Mouse (Mus musculus): ENCODE measurements around the gene Prss44. TPM values are rescaled to one million over a fixed set of nuclear protein-coding genes. Genes with fewer than 3 reads are reported as not detected.
"Not testable (repeated sequence)": the region's sequence is repeated elsewhere in the genome, so short reads cannot be mapped to it uniquely, and the experiment has no call there.

The Prss44 gene
- total and polyA plus RNA-seq, 2 experiments from 2014 or later = not detected

- TF ChIP-seq CTCF (IDR thresholded peaks at IDR 0.05) = no peak
- DNase-seq (ENCODE audit: low spot score) (no peak), ATAC-seq (ENCODE audit: low FRiP score) (no peak)
- Histone ChIP-seq H3K27me3 (ENCODE audit: insufficient read depth, low read length) (no peaks in the 10 kb centered on the region), H3K9ac (replicated peaks; ENCODE audit: low read length, poor library complexity, severe bottlenecking) (no peak overlapping the region), H3K4me1 (ENCODE audit: insufficient read depth, low read length) (no peaks in the 10 kb centered on the region), H3K4me2 (ENCODE audit: low read depth, low read length, poor library complexity, severe bottlenecking) (no peak overlapping the region), H3K36me3 (ENCODE audit: insufficient read depth, low read length) (no peaks in the 10 kb centered on the region), H3K9me3 (ENCODE audit: low read length) (no peaks in the 10 kb centered on the region), H3K4me3 (ENCODE audit: low read depth, low read length) (no peak overlapping the region), H3K27ac (ENCODE audit: low read depth, low read length) (no peak overlapping the region)
- WGBS = 75% methylated on average over 4 of the region's 4 CpGs
Observed at GRCm38 (mm10) chr9:110790462-110790861, 23.3 kb upstream of the Prss44 start.

- no peak for TF ChIP-seq CTCF (IDR thresholded peaks at IDR 0.05)
- no peak overlapping the region for H3K4me2 ChIP-seq (ENCODE audit: low read depth, low read length, poor library complexity, severe bottlenecking)
- 90% methylated on average over 10 of the region's 10 CpGs for WGBS
- H3K27ac ChIP-seq (ENCODE audit: low read depth, low read length) = no peak overlapping the region
- DNase-seq (ENCODE audit: low spot score) (no peak), ATAC-seq (ENCODE audit: low FRiP score) (no peak)
- H3K36me3 ChIP-seq (ENCODE audit: insufficient read depth, low read length) = no peaks in the 10 kb centered on the region
- no peaks in the 10 kb centered on the region for H3K4me1 ChIP-seq (ENCODE audit: insufficient read depth, low read length)
- H3K27me3 ChIP-seq (ENCODE audit: insufficient read depth, low read length) = no peaks in the 10 kb centered on the region
- H3K9me3 ChIP-seq (ENCODE audit: low read length) = no peaks in the 10 kb centered on the region
- H3K4me3 ChIP-seq (ENCODE audit: low read depth, low read length) = no peak overlapping the region
- no peak overlapping the region for H3K9ac ChIP-seq (replicated peaks; ENCODE audit: low read length, poor library complexity, severe bottlenecking)
Observed at GRCm38 (mm10) chr9:110797013-110797412, 16.8 kb upstream of the Prss44 start.

DNA sequence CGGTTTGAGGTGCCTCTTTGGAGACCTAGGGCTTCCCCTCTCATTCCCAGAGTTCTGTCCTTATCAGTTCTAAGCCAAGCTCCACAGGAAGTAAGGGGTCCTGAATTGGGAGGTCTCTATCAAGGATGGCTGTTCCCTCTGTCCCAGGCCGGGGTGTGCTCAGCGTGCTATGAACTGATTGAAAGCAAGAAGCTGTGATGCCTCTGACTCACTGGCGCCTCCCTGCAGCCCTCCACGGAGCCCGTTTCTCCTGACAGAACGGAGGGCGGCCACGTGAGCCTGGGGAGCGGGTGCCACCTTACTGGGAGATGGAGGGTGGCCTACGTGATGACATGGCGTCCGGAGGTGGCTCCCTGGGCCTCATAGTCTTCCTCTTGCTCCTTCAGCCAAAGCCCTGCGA is 15.9 kb upstream of the Prss44 start, which contains the start of gene Prss42:
Gene Prss42 (plus strand): TSS at position 301 of the 400 bp plus-strand sequence.
- Histone ChIP-seq H3K27ac (ENCODE audit: low read depth, low read length) (no peak within 1 kb of the TSS), H3K4me1 (ENCODE audit: insufficient read depth, low read length) (no peaks in the 10 kb centered on the region), H3K27me3 (ENCODE audit: insufficient read depth, low read length) (no peaks in the 10 kb centered on the region), H3K9me3 (ENCODE audit: low read length) (no peaks in the 10 kb centered on the region), H3K9ac (replicated peaks; ENCODE audit: low read length, poor library complexity, severe bottlenecking) (no peak within 1 kb of the TSS), H3K4me2 (ENCODE audit: low read depth, low read length, poor library complexity, severe bottlenecking) (no peak within 1 kb of the TSS), H3K4me3 (ENCODE audit: low read depth, low read length) (no peak within 1 kb of the TSS), H3K36me3 (ENCODE audit: insufficient read depth, low read length) (no peaks in the 10 kb centered on the region)
- TF ChIP-seq CTCF (IDR thresholded peaks at IDR 0.05) = no peak
- no peak for ATAC-seq (ENCODE audit: low FRiP score)
- DNase-seq (ENCODE audit: low spot score) = no peak
- WGBS = 95% methylated on average over 14 of the region's 14 CpGs

DNA sequence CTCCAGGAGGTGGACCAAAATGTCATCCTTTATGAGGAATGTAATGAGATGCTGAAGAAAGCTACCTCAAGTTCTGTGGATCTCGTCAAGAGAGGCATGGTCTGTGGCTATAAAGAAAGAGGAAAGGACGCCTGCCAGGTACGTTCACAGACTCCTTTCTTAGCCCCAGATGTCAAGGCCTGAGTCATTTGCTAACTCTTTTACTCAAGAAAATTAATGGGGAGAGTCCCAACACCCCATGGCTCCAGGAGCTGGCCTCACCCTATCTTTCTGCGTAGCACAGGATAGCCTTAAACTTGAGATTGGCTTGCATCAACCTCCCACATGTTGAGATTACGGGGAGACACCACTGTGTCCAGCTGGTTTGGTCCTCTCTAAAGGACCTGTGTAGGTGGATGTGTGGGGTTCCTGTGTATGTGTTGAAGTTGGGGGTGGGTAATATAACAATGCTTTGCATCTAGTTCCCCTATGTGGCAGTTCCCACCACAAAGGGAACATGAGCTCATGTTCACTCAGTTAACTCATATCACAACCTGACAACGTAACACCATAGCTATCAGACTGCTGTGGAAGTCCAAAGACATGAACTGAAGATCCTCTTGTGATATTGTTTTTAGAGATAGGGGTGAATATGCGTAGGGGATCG is 12.8 kb upstream of the Prss44 start:
- Histone ChIP-seq H3K9ac (replicated peaks; ENCODE audit: low read length, poor library complexity, severe bottlenecking) (no peak overlapping the region), H3K27ac (ENCODE audit: low read depth, low read length) (no peak overlapping the region), H3K36me3 (ENCODE audit: insufficient read depth, low read length) (no peaks in the 10 kb centered on the region), H3K4me1 (ENCODE audit: insufficient read depth, low read length) (no peaks in the 10 kb centered on the region), H3K27me3 (ENCODE audit: insufficient read depth, low read length) (no peaks in the 10 kb centered on the region), H3K4me2 (ENCODE audit: low read depth, low read length, poor library complexity, severe bottlenecking) (no peak overlapping the region), H3K9me3 (ENCODE audit: low read length) (no peaks in the 10 kb centered on the region), H3K4me3 (ENCODE audit: low read depth, low read length) (no peak overlapping the region)
- WGBS = 88% methylated on average over 8 of the region's 8 CpGs
- no peak for TF ChIP-seq CTCF (IDR thresholded peaks at IDR 0.05)
- DNase-seq (ENCODE audit: low spot score) (no peak), ATAC-seq (ENCODE audit: low FRiP score) (no peak)

GRCm38 (mm10) chr9:110803294-110803693 is 10.5 kb upstream of the Prss44 start:
- H3K4me2 ChIP-seq (ENCODE audit: low read depth, low read length, poor library complexity, severe bottlenecking) = no peak overlapping the region
- DNase-seq (ENCODE audit: low spot score) (no peak), ATAC-seq (ENCODE audit: low FRiP score) (no peak)
- no peaks in the 10 kb centered on the region for H3K36me3 ChIP-seq (ENCODE audit: insufficient read depth, low read length)
- no peaks in the 10 kb centered on the region for H3K27me3 ChIP-seq (ENCODE audit: insufficient read depth, low read length)
- TF ChIP-seq CTCF (IDR thresholded peaks at IDR 0.05) = no peak
- H3K27ac ChIP-seq (ENCODE audit: low read depth, low read length) = no peak overlapping the region
- H3K9ac ChIP-seq (replicated peaks; ENCODE audit: low read length, poor library complexity, severe bottlenecking) = no peak overlapping the region
- WGBS = 69% methylated on average over 4 of the region's 4 CpGs
- no peaks in the 10 kb centered on the region for H3K4me1 ChIP-seq (ENCODE audit: insufficient read depth, low read length)
- H3K4me3 ChIP-seq (ENCODE audit: low read depth, low read length) = no peak overlapping the region
- no peaks in the 10 kb centered on the region for H3K9me3 ChIP-seq (ENCODE audit: low read length)

- H3K4me2 ChIP-seq (ENCODE audit: low read depth, low read length, poor library complexity, severe bottlenecking) = no peak overlapping the region
- TF ChIP-seq CTCF (IDR thresholded peaks at IDR 0.05) = no peak
- no peaks in the 10 kb centered on the region for H3K27me3 ChIP-seq (ENCODE audit: insufficient read depth, low read length)
- H3K9me3 ChIP-seq (ENCODE audit: low read length) = no peaks in the 10 kb centered on the region
- no peaks in the 10 kb centered on the region for H3K36me3 ChIP-seq (ENCODE audit: insufficient read depth, low read length)
- no peak overlapping the region for H3K4me3 ChIP-seq (ENCODE audit: low read depth, low read length)
- no peak for DNase-seq (ENCODE audit: low spot score)
- 90% methylated on average over 4 of the region's 4 CpGs for WGBS
- H3K9ac ChIP-seq (replicated peaks; ENCODE audit: low read length, poor library complexity, severe bottlenecking) = no peak overlapping the region
- ATAC-seq (ENCODE audit: low FRiP score) = no peak
- no peaks in the 10 kb centered on the region for H3K4me1 ChIP-seq (ENCODE audit: insufficient read depth, low read length)
- H3K27ac ChIP-seq (ENCODE audit: low read depth, low read length) = no peak overlapping the region
Observed at GRCm38 (mm10) chr9:110810051-110810450, 3.7 kb upstream of the Prss44 start.

DNA sequence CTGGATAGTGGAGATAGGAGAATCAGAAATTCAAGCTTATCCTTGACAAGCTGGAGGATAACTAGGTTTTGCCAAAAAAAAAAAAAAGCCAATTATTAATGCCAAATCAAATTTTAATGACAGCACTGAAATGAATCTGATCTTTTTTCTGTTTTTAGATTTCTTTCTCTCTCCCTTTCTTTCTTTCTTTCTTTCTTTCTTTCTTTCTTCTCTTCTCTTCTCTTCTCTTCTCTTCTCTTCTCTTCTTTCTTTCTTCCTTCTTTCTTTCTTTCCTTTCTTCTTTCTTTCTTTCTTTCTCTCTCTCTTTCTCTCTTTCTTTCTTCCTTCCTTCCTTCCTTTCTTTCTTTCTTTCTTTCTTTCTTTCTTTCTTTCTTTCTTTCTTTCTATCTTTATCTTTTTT is 6.8 kb downstream of the Prss44 start:
- H3K4me2 ChIP-seq (ENCODE audit: low read depth, low read length, poor library complexity, severe bottlenecking); H3K27me3 ChIP-seq (ENCODE audit: insufficient read depth, low read length); H3K4me3 ChIP-seq (ENCODE audit: low read depth, low read length); H3K9me3 ChIP-seq (ENCODE audit: low read length); H3K4me1 ChIP-seq (ENCODE audit: insufficient read depth, low read length); DNase-seq (ENCODE audit: low spot score); ATAC-seq (ENCODE audit: low FRiP score); H3K9ac ChIP-seq (replicated peaks; ENCODE audit: low read length, poor library complexity, severe bottlenecking); H3K27ac ChIP-seq (ENCODE audit: low read depth, low read length); H3K36me3 ChIP-seq (ENCODE audit: insufficient read depth, low read length): not testable (repeated sequence)
